Mouse (Mus musculus) brain, embryonic 14.5 days (tissue): ENCODE measurements around the gene Tent5b.

ENCODE experiments used
- CTCF ChIP-seq: fragments of 200-500 bp; IDR thresholded peaks from 2 replicates; pipeline ENCODE4 v1.5.1; 2012; ENCODE audit warnings: inconsistent platforms, mild to moderate bottlenecking, moderate library complexity, borderline replicate concordance; ENCODE audit not compliant: insufficient read depth, insufficient read length; ENCODE audit errors: extremely low read depth
- POLR2A ChIP-seq: fragments of 200-500 bp; IDR thresholded peaks from 2 replicates; pipeline ENCODE4 v1.6.1; 2012; ENCODE audit warnings: mild to moderate bottlenecking, inconsistent platforms, borderline replicate concordance; ENCODE audit not compliant: poor library complexity, insufficient read depth, insufficient read length, severe bottlenecking; ENCODE audit errors: extremely low read depth

DNA sequence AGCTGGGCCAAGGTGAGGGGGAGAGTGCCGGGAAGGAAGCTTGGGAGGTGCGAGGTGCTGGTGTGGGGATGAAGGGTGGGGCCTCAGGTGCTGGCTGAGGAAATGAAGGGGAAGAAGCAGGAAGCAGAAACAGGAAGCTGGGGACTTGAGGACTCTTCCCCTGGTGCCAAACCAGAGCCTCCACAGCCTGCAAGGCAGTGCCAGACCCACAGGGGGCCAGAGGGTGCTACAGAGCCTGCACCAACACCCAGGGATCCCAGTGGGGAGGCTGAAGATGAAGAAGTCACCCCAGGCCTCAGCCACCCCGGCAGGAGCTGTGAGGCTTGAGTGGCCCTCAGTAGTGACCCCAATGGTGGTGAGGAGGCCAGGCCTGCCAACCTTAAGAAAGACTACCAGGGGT is 21.9 kb upstream of the Tent5b start:
- TF ChIP-seq CTCF (no peak), POLR2A (no peak)
